Mouse (Mus musculus): Measurements from ENCODE around the gene Mettl5. TPM values are rescaled to one million over a fixed set of nuclear protein-coding genes. Genes with fewer than 3 reads are reported as not detected.

Gene Mettl5
- polyA plus RNA-seq, 2 experiments, result 14.0 to 33.7 TPM

DNA sequence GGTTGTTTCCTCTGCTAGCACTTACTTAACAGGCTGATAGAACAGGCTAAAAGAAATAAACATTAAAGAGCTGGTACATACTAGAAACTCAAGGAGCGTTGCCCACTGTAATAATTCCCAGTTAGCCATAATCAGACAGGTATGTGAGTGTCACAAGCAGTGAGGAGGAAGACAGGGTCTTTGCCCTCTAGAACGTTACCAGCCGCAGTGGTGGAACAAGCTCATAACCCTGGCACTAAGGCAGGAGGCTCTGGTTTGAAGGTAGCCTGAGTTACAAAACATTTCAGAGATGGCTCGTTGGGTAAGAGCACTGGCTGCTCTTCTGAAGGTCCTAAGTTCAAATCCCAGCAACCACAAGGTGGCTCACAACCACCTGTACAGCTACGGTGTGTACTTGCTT, 8.5 kb upstream of the Mettl5 start:
- DNase-seq (ENCODE audit: low spot score), result no peak
- no peak overlapping the region for H3K4me2 ChIP-seq (replicated peaks; ENCODE audit: low read depth, low read length, severe bottlenecking)
- no peak for ATAC-seq (ENCODE audit: low FRiP score, low read depth)
- H3K36me3 ChIP-seq (ENCODE audit: control insufficient read depth, insufficient read depth, low read length), result no peaks in the 10 kb centered on the region
- no peak overlapping the region for H3K9ac ChIP-seq (ENCODE audit: low read depth, low read length, severe bottlenecking)
- no peak overlapping the region for H3K4me3 ChIP-seq (replicated peaks; ENCODE audit: low read length)
- H3K27ac ChIP-seq (replicated peaks; ENCODE audit: low read depth, low read length), result no peak overlapping the region
- H3K9me3 ChIP-seq (ENCODE audit: control insufficient read depth, low read length), result no peaks in the 10 kb centered on the region
- no peak for TF ChIP-seq POLR2A (IDR thresholded peaks at IDR 0.05; ENCODE audit: borderline replicate concordance, extremely low read depth, insufficient read depth, insufficient read length)
- no peaks in the 10 kb centered on the region for H3K27me3 ChIP-seq (ENCODE audit: control insufficient read depth, insufficient read depth, low read length)
- H3K4me1 ChIP-seq (ENCODE audit: control insufficient read depth, insufficient read depth, low read length), result peaks cover 5% of the 10 kb centered on the region
- WGBS, result 82% methylated on average over 5 of the region's 5 CpGs

DNA sequence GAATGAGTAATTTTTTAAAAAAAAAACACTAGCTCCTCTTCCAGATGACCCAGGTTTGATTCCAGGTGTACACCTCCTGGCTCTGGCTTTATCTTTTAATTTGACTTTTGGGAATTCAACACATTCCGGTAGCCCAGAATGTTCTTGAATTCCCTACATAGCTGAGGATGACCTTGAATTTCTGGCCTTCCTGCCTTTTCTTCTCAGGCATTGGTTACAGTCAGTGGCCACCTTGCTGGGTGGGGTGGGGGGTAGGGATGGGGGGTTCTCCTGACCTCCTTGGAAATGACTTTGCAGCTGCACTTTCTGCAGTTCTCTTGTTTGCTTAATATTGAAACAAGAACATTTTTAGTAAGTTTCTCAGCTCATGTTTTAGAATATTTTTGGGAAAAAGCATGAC, 7.7 kb upstream of the Mettl5 start:
- 75% methylated on average over 1 of the region's 1 CpGs for WGBS
- DNase-seq (ENCODE audit: low spot score) (no peak), ATAC-seq (ENCODE audit: low FRiP score, low read depth) (no peak)
- H3K4me1 ChIP-seq (ENCODE audit: control insufficient read depth, insufficient read depth, low read length), result no peaks in the 10 kb centered on the region
- H3K4me3 ChIP-seq (replicated peaks; ENCODE audit: low read length), result no peak overlapping the region
- no peak overlapping the region for H3K9ac ChIP-seq (ENCODE audit: low read depth, low read length, severe bottlenecking)
- no peaks in the 10 kb centered on the region for H3K9me3 ChIP-seq (ENCODE audit: control insufficient read depth, low read length)
- no peaks in the 10 kb centered on the region for H3K27me3 ChIP-seq (ENCODE audit: control insufficient read depth, insufficient read depth, low read length)
- TF ChIP-seq POLR2A (IDR thresholded peaks at IDR 0.05; ENCODE audit: borderline replicate concordance, extremely low read depth, insufficient read depth, insufficient read length), result no peak
- no peaks in the 10 kb centered on the region for H3K36me3 ChIP-seq (ENCODE audit: control insufficient read depth, insufficient read depth, low read length)
- H3K4me2 ChIP-seq (replicated peaks; ENCODE audit: low read depth, low read length, severe bottlenecking), result no peak overlapping the region
- H3K27ac ChIP-seq (replicated peaks; ENCODE audit: low read depth, low read length), result no peak overlapping the region

DNA sequence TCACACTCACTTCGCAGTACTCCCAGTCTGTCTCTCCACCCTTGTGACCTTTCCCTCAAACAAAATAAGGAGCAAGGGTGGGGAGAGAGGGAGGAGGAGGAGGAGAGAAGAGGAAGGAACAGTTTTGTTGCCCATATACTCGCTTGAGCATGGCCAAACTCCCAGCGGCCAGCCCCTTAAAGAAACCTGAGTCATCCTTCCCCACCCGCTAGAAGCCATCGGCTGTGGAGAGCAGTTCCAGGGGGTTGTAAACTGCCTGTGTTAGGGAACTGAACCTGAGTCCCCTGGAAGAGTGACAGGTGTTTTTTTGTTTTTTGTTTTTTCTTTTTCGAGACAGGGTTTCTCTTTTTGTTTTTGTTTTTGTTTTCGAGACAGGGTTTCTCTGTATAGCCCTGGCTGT, 5.4 kb upstream of the Mettl5 start:
- Histone ChIP-seq H3K4me3 (replicated peaks; ENCODE audit: low read length) (no peak overlapping the region), H3K9me3 (ENCODE audit: control insufficient read depth, low read length) (no peaks in the 10 kb centered on the region), H3K9ac (ENCODE audit: low read depth, low read length, severe bottlenecking) (no peak overlapping the region), H3K4me1 (ENCODE audit: control insufficient read depth, insufficient read depth, low read length) (no peaks in the 10 kb centered on the region), H3K4me2 (replicated peaks; ENCODE audit: low read depth, low read length, severe bottlenecking) (no peak overlapping the region), H3K27ac (replicated peaks; ENCODE audit: low read depth, low read length) (no peak overlapping the region), H3K36me3 (ENCODE audit: control insufficient read depth, insufficient read depth, low read length) (no peaks in the 10 kb centered on the region), H3K27me3 (ENCODE audit: control insufficient read depth, insufficient read depth, low read length) (no peaks in the 10 kb centered on the region)
- ATAC-seq (ENCODE audit: low FRiP score, low read depth) (no peak), DNase-seq (ENCODE audit: low spot score) (no peak)
- WGBS, result 54% methylated on average over 7 of the region's 7 CpGs
- TF ChIP-seq POLR2A (IDR thresholded peaks at IDR 0.05; ENCODE audit: borderline replicate concordance, extremely low read depth, insufficient read depth, insufficient read length), result no peak

DNA sequence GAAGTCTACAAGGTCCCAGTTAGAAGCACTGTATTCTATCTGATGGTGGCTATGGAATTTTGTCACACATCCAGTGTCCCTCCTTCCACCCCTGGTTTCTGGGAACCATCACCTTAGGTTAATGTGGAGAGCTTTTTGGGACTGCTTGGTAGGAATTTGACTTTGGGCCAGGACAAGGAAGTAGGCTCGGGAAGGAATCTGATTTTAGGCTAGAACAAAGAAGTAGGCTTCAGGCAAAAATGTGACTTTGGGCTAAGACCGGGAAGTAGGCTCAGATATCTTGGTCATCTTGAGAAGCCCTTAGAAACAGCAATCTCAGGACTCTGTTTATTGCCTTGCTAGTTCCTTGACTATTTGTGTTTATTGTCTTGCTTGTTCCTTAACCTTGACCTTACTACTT, 3.5 kb upstream of the Mettl5 start:
- no peak overlapping the region for H3K9ac ChIP-seq (ENCODE audit: low read depth, low read length, severe bottlenecking)
- WGBS, result 65% methylated on average over 2 of the region's 2 CpGs
- TF ChIP-seq POLR2A (IDR thresholded peaks at IDR 0.05; ENCODE audit: borderline replicate concordance, extremely low read depth, insufficient read depth, insufficient read length), result no peak

DNA sequence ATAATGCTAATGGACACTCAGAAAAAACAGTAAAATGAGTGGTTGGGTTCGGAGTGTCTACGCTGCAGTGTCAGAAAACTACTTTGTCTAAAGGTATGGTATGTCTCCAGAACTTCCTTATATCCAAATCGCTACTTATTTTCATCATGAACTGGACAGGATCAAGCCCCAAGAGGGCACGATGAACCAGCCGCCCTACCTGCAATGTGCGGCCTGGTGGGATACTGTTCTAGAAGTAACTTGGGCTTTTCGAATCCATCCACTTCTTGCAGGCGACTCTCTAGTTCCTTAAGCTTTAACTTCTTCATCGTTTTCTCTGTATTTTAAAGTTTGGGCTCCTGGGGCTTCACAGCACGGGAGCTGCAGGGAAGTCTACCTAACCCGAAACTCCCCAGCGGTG, 365 bp downstream of the Mettl5 start:
- TF ChIP-seq POLR2A (IDR thresholded peaks at IDR 0.05; ENCODE audit: borderline replicate concordance, extremely low read depth, insufficient read depth, insufficient read length), result no peak
- H3K27me3 ChIP-seq (ENCODE audit: control insufficient read depth, insufficient read depth, low read length), result no peaks in the 10 kb centered on the region
- no peaks in the 10 kb centered on the region for H3K9me3 ChIP-seq (ENCODE audit: control insufficient read depth, low read length)
- H3K4me1 ChIP-seq (ENCODE audit: control insufficient read depth, insufficient read depth, low read length), result peaks cover 4% of the 10 kb centered on the region
- WGBS, result 10% methylated on average over 12 of the region's 12 CpGs
- peak overlapping the region; percentile 56 for H3K27ac ChIP-seq (replicated peaks; ENCODE audit: low read depth, low read length)
- 0 out of 2 replicates have a peak, but pooled peaks cover 3% of the 10 kb centered on the region for H3K36me3 ChIP-seq (ENCODE audit: control insufficient read depth, insufficient read depth, low read length)
- peak overlapping the region; percentile 70 for H3K4me2 ChIP-seq (replicated peaks; ENCODE audit: low read depth, low read length, severe bottlenecking)
- peak; percentile 4; the same call in 1 of the 2 replicates for ATAC-seq (ENCODE audit: low FRiP score, low read depth)
- no peak for DNase-seq (ENCODE audit: low spot score)
- peak overlapping the region; percentile 49 for H3K4me3 ChIP-seq (replicated peaks; ENCODE audit: low read length)
- peak overlapping the region; percentile 73 for H3K9ac ChIP-seq (ENCODE audit: low read depth, low read length, severe bottlenecking)

More for the DNA sequence above, 3.5 kb upstream of the Mettl5 start:
- Histone ChIP-seq H3K4me3 (replicated peaks; ENCODE audit: low read length) (no peak overlapping the region), H3K27me3 (ENCODE audit: control insufficient read depth, insufficient read depth, low read length) (no peaks in the 10 kb centered on the region), H3K4me1 (ENCODE audit: control insufficient read depth, insufficient read depth, low read length) (peaks cover 4% of the 10 kb centered on the region), H3K4me2 (replicated peaks; ENCODE audit: low read depth, low read length, severe bottlenecking) (no peak overlapping the region), H3K36me3 (ENCODE audit: control insufficient read depth, insufficient read depth, low read length) (no peaks in the 10 kb centered on the region), H3K27ac (replicated peaks; ENCODE audit: low read depth, low read length) (no peak overlapping the region), H3K9me3 (ENCODE audit: control insufficient read depth, low read length) (no peaks in the 10 kb centered on the region)
- no peak for ATAC-seq (ENCODE audit: low FRiP score, low read depth)
- DNase-seq (ENCODE audit: low spot score), result no peak

DNA sequence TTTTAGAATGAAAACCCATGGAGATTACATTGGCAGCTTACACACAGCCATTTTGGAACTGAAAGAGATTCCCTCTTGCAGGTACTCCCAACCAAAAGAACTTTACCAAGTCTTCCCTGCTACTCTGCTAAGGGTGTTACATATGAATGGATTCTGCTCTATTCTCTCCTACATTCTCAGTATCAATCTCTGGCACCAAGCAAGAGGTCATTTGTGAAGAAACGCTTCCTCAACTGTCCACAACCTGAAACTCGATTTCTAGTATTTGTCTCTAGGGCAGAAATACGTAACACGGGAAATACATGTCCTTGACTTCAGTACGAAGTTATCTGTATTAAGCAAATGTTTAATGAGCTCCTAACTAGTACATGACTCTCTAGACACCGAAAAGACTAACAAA, 834 bp downstream of the Mettl5 start:
- H3K4me2 ChIP-seq (replicated peaks; ENCODE audit: low read depth, low read length, severe bottlenecking), result peak overlapping the region; percentile 70
- DNase-seq (ENCODE audit: low spot score) (no peak), ATAC-seq (ENCODE audit: low FRiP score, low read depth) (no peak)
- peak overlapping the region; percentile 49 for H3K4me3 ChIP-seq (replicated peaks; ENCODE audit: low read length)
- 0 out of 2 replicates have a peak overlapping the region, but pooled peaks have one; percentile 56 for H3K27ac ChIP-seq (replicated peaks; ENCODE audit: low read depth, low read length)
- H3K9me3 ChIP-seq (ENCODE audit: control insufficient read depth, low read length), result no peaks in the 10 kb centered on the region
- no peak for TF ChIP-seq POLR2A (IDR thresholded peaks at IDR 0.05; ENCODE audit: borderline replicate concordance, extremely low read depth, insufficient read depth, insufficient read length)
- H3K9ac ChIP-seq (ENCODE audit: low read depth, low read length, severe bottlenecking), result peak overlapping the region; percentile 73
- peaks cover 4% of the 10 kb centered on the region for H3K4me1 ChIP-seq (ENCODE audit: control insufficient read depth, insufficient read depth, low read length)
- peaks cover 5% of the 10 kb centered on the region; the same call in 1 of the 2 replicates for H3K36me3 ChIP-seq (ENCODE audit: control insufficient read depth, insufficient read depth, low read length)
- no peaks in the 10 kb centered on the region for H3K27me3 ChIP-seq (ENCODE audit: control insufficient read depth, insufficient read depth, low read length)
- WGBS, result 56% methylated on average over 6 of the region's 6 CpGs
